Mouse (Mus musculus) WW6 (cell line): ENCODE measurements around the gene Rps6ka2.

Source experiments
- DNase-seq: peaks from one replicate; pipeline ENCODE4 v3.0.0-alpha.2; 2013; ENCODE audit warnings: low read depth, low spot score

Gene Rps6ka2

DNA sequence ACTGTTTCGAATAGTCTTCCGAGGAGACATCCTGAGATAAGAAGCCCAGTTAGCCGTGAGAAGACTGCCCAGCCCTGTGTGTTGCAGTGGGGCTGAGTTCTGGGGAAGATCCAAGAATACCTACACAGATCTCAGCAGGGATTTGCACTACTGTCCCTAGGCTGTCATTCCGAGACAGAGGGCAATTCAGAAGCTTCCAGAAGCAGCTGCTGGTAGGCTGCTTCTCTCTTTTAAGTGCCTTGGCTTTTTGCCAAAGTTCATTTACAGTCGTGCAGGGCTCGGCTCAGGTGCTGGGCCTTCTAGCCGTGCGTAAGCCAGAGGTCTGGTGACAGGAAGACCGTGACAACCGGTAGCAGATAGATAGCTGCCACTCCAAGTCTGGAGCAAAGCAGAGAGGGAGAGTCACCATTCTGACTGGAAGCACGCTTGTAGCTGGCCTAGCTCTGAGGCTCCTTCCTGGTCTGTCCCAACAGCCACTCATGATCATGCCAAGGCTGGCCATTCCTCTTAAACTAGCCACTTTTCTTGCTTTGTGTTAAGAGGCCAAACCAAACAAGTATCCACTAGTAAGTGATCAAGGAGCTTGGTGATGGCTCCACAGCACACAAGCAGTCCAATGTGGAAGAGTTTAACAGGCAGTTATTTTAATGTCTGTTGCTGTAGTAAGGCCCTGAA, 49.3 kb downstream of the Rps6ka2 start:
- DNase-seq = no peak

DNA sequence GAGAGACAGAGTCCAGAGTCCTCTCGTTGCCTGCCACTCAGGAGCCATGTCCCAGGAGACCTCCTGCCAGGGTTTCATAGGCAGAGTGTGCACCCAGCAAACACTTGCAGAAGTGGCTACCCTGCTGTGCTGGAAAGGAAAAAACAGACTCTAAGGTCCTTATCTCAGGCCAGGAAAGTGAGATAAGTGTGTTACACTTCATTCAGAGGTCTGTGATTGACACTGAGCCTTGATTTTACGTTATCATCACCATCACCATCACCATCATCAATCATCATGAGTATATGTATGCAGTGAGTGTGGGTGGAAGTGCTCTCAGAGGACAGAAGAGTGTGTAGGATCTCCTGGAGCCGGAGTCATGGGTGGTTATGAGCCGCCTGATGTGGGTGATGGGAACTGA, 51.4 kb downstream of the Rps6ka2 start:
- no peak for DNase-seq

DNA sequence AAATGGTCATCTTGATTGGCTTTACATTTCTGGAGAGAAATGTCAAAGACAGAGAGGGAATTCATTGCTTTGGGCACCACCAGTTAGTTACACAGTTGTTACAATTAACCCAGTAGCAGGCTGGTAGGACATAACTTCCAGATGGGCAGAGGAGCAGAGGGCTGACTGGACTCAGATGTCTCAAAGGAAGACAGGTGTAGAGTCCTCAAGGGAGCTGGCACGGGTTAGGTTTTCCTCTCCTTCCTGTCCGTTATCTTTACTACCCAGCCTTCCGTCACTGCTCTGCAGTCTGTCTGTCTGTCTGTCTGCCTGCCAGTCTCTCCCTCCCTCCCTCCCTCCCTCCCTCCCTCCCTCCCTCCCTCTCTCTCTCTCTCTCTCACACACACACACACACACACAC, 52.3 kb downstream of the Rps6ka2 start:
- DNase-seq = no peak

DNA sequence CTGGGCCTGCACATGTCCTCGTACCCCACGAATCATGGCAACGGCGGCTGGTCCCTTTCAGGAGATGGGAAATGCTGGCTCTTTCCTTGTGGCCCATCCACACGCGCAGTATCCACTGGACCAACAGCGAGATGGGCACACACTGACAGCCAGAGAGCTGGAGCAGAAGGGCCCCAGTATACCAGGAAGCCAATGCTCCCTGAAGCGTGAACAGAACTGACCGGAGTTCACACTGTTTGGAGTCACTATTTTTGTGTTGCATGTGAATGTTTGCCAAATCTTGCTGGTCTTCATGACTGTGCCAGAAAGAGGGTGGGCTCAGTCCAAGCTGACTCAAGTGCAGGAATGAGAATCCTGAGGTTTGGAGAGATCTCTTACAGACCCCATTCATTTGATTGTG, 58.6 kb downstream of the Rps6ka2 start:
- DNase-seq = no peak

DNA sequence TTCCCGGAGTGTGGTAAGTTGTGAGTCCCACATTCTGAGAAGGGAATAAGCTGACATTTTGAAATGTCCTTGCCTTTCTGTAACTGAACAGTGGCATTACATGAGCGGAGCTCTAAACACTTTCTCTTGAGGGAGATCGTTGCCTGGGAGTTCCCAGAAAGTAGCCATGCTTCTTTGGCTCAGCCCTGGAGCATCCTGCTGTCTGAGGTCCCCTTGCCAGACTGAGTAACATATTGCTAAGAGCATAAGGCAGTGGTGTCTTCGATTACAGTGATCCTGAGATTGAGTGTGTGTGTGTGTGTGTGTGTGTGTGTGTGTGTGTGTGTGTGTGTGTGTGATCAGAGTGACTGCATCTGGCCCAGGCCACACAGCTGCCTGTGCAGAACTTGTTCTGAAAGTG, 61.4 kb downstream of the Rps6ka2 start:
- DNase-seq = no peak

DNA sequence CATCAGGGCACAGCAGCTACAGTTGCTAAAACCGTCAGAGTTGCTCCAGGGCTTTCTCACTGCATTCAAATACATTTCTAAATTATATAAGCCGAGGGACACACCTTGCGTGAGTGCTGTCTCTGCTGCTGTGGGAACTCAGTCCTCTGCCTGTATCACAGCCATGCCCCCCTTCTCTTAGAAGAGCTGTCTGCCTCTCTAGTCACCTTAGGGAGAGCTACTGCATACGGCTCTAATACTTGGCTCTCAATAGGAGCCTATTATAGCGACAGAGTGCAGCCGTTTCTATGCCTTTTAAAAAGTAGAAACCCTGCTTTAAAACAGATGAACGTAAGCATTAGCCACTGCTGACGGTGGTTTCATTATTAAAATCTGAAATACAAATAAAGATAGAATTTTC, 61.9 kb downstream of the Rps6ka2 start:
- DNase-seq = no peak

DNA sequence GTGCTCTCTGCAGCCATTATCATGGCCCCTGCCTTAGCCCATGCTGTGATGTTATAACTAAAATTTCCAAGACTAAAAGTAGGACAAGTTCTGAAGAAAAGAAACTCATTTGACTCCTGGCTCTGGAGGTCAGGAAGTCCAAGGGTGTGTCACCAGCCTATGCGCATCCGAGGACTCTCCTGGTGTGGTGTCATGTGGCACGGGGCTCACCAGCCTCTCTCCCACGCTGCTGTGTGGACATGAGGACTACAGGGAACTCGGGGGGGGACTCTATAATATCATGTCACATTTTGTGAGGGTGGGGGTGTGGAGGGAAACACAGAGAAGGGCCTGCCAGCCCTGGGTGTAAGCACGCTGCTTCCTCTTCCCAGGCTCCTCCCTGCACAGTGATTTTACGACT, 62.5 kb downstream of the Rps6ka2 start:
- no peak for DNase-seq

DNA sequence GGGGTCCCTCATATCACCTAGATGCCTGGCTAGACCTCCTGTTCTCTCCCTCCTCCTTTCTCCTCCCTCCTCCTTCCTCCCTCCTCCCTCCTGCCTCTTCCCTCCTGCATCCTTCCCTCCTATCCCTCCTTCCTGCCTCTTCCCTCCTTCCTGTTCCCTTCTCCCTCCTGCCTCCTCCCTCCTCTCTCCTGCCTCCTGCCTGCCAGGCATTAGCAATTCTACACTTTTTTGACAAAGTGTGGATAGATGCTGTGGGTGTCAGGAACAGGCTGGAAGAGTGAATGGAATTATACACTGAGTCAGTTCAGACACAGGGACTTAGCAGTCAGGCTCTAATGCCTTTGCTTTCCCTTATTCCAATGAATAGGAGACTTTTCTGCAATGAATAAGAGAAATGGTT, 63.3 kb downstream of the Rps6ka2 start:
- DNase-seq = no peak

DNA sequence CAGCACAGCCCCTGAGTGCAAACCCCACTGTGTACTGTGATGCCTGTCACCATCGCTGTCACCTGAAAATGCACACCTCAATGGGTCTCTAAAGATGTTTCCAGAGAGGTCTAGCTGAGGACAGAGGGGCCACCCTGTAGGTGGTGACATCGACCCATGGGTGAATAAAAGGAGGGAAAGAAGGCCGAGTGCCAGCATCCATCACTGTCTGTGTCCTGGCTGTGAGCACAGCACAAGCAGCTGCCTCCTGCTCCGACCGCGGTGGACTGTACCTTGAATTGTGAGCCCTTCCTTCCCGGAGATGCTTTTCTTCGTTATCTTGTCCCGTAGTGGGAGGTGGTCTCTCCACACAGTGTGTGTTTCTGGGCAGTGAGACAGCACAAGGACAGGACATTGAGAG, 67.8 kb downstream of the Rps6ka2 start:
- no peak for DNase-seq

DNA sequence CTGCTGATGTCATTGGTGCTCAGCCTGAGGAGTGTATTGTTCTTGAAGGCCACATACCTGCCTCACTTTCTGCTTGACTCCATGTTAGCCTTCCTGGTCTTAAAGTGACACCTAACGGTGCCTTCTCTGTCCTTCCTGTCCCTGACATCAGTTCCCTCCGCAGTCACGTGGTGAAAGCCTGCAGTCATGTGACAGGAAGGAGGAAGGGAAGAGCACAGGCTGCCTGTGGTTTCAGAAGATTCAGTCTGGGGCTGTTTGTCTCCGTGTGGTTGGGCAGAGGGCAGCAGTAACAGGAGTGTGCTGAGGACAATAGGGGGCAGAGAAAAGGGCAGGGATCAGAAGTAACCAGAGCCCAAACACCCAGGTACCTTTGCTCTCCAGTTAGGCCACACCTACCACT, 68.9 kb downstream of the Rps6ka2 start:
- DNase-seq = no peak

DNA sequence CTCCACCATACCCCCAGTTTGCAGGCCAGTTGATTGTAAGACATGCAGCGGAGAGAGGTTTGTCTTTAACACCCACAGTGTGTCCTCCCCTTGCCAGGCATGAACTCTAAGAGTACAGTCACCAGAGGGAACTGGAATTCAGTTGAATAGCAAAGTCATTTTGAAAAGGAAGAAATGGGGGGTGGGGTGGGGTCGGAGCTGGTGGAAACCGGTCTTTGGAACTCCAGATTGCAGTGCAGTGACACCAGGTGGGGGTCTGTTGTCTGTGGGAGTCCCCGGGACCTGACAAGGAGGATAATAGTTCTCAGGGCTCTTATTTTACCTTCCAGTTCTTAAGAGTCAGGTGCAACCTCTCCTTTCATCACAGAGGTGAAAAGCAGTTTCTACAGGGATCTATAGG, 70.6 kb downstream of the Rps6ka2 start:
- DNase-seq = no peak

DNA sequence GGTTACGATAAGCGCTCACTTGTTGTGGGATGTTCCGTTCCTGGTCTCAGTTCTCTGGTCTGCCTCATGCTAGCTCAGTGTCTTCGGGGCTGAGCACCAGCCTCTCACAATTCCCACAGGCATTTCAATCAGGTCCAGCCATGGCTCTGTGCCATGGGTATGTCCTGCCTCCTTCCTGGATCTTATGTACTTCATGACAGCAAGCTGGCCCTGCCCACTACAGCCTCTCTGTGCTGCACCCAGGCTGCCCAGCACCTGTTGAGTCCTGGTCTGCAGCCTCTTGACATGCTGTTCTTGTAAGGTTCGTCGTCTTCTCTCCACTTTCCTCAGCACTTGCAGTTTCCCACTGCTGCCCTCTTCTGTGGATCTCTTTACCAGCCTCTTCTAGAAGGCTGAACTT, 75.2 kb downstream of the Rps6ka2 start:
- no peak for DNase-seq

DNA sequence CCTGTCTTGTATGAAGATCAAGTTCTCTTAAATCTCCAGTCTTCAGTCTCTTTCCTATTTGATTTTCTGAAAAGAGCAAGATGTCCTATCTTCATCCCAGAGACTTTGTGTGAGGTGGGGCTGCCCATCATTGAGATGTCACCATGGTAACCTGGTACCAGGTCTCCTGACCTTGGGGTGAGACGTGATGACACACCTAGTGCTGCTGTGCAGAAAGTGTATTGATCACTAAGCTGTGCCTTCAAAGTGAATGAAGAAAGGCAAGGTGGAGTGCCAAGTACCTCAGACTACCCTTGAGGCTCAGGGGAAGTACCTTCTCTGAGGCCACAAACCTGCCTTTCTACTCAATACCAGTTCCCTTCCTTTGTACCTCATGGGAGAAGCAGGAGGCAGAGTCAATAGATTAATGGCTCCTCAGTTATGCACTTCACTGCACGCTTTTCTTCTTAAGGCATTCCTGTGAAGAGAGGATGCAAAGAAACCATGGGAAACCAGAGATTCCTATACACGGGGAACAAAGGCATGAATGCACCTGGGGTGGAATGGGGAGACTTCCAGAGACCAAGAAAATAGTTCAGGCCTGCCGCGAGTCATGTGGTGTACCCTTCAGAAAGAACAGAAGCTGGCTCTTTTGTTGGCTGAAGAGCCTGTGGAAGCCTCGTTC, 77.1 kb downstream of the Rps6ka2 start:
- no peak for DNase-seq

DNA sequence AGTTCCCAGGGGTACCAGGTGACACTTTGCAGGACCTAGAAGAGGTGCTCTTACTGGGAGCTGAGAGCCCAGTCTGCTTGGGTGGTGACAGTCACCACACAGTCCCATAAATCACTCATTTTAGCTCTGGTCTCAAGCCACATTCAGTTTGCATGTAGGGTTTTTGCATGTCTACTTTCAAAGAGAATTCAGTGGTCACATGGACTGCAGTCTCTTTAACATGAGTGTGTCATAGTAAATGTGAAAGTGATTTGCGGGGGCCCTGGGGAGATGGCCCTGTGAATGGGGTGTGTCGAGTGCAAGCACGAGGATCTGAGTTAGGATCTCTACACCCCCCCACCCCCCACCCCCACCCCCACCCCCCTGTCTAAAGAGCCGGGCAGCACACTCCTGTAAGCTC, 80.5 kb downstream of the Rps6ka2 start:
- DNase-seq = no peak

DNA sequence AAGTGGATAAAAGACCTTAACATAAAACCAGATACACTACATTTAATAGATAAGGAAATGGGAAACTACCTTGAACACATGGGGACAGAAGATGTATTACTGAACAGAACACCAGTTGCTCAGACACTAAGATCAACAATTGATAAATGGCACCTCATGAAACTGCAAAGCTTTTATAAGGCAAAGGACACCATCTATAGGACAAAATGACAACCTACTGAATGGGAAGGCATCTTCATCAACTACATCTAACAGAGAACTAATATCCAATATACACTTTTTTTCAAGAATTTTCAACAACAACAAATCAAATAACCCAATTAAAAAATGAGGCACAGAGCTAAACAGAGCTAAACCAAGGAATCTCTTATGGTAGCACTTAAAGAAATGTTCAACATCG, 87.3 kb downstream of the Rps6ka2 start:
- no peak for DNase-seq

DNA sequence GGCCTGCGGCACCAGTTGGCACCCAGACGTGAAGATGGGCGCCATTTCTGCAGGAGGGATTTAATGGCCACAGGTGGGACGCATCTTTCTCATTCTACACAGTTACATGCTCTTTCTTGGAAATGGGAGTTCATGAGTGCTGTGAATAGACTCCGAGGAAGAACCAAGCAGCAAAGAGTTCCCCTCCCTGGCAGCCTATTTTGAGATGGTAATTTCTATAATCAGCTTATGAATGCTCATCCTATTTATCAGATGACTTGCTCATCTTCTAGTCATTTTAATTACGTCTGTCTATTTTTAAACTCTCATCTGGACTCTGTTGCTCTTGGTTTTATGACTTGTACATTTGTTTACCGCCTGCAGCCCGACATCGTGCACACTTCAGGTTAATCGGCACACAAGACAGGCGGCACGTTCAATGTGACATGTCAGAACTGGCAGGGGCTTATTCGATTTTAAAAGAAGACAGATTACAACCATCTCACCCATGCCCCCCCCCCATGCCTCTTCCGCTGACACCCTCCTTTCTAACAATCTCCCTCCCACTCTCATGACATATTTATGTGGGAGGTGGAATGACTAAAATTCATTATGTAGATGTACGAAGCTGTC, 88.9 kb downstream of the Rps6ka2 start:
- no peak for DNase-seq

DNA sequence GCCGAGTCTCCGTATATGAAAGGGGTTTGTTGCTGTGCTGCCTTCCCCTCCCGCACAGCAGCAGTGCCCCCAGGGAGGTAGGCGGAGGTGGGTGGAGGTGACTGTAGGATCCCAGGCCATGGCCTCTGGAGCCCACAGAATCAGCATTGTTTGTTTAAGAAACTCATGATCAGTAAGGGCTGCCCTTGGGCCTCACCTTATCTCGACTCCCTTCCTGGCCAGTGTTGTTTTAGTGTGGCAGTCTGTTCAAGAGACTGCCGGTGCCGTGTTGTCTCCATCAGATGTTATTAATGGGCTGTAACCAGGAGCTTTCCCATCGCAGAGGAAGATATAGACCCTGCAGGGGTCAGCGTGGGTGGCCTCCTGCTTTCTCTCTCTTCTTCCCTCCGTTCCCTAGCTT, 90.4 kb downstream of the Rps6ka2 start:
- no peak for DNase-seq

DNA sequence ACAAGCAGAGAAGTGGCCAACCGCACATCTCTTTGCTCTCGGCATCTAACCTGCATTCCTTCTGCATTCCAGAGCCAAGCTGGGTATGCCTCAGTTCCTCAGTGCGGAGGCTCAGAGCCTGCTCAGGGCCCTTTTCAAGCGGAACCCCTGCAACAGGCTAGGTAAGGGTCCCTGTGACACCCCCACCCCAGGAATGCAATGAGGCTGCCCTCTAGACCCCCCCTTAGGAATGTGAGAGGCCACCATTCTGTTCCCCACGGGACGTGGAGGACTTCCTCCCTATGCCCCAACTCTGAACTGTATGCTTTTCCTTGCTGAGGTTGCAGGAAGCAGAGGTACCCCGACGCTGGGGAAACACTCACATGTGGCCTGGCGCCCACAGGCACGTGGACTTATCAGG, 92.1 kb downstream of the Rps6ka2 start:
- DNase-seq = no peak

DNA sequence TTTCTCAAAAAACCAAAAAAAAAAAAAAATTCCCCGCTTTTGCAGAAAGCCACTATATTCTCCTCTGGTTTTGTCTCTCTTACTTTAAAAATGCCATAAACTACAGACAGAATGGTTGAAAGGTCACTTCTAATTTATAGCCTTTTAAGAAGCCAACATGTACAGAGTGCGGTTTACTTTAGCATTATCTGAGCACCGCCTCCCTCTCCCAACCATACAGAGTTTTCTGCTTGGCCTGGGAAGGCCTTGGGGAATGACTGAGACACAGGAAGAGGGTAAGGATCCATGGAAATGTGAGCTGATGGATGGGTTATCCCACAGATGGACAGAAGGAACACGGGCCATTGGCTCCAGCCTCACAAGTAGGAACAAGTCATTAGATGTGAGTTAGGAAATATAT, 92.7 kb downstream of the Rps6ka2 start:
- no peak for DNase-seq

DNA sequence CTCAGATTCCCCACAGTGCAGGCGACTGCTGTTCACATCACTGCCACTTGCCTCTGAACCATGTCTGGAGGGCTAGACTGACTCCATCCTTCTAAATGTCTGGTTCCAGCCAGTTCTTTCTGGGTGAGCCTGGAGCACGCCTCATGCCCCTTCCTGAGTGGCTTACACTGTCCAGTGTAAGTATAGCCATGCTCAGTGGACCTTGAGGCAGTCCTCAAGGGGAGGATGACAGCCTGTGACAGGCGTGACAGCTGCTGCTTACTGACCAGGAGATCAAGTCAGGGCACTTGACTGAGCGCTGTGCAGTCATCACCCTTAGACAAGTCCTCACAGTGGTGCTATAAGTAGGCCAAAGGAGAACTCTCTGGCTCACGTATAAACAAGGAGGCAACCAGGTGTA, 94.7 kb downstream of the Rps6ka2 start:
- DNase-seq = no peak

DNA sequence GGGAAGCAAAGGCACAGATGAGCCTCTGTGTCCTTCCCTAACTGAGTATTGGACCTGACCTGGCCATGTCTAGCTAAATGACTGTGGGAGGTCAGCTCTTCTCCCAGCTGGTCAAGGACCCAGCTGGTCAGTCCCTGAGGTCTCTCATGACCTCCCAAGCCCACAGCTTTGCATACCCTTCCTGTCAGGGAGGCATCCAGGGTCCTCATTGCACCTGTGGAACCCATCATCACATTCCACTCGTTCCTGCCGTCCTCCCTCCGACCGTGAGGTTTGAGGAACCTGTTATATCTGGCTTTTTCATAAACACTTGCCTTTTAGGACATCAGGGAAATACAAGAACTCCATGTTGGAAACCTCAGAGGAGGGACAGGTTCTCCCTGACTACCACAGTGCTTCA, 95.4 kb downstream of the Rps6ka2 start:
- DNase-seq = no peak

DNA sequence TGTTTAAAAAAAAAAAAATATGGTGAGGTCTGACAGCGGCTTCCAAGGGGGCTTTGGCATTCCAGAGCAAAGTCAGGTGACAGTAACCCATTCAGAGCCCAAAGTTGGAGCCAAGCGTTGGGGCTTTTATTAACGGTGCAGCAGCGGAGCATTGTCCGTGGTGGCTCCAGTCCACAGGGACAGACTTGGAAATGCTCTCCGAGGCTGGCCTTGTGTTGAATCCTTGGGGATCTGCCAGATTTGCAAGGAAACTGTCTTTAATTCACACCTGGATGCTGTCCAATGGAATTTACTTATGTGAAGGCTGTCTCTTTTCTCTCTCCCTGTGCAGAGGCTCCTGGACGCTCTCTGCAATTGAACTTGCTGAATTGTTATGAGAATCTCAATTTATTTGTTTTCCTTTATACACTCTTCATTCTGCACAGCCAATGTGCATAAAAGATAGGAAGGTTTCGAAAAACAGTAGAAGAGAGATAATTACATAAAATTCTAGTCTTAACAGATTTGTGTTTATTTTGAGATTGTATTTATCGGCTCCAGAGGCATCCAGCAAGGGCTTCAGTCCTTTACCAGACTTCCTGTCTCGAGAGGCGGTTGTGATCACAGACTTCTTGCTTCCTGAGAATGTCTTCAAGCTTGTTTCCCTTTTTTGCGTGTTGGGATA, 95.9 kb downstream of the Rps6ka2 start:
- no peak for DNase-seq

DNA sequence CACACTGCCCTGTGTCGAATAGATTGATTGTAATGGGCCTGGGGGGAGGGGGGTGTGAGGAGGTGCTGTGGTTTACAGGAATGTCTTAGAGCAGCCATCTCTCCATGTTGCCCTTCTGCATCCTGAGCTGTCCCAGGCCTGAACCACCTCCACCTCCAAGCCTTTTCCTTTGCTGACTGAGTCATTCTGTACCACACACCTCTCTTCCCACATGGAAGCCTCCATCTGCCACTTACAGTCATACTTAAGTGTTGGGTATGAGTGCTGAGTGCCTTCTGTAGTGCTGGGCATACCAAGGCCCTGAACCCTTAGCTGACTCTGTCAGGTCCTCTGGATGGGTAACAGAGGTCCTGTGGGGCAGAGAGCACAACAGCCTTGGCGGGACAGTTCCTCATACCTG, 97.9 kb downstream of the Rps6ka2 start:
- DNase-seq = no peak
